Mouse (Mus musculus) retina, embryonic 14.5 days (tissue): Measurements from ENCODE around the gene Pxdc1.
A peak's percentile ranks its signal among the peaks of the same experiment; 100 is the strongest.

Experiments
- DNase-seq: peaks from one replicate; pipeline ENCODE4 v3.0.0-alpha.2; 2015; ENCODE audit warnings: low spot score

Pxdc1 gene

DNA sequence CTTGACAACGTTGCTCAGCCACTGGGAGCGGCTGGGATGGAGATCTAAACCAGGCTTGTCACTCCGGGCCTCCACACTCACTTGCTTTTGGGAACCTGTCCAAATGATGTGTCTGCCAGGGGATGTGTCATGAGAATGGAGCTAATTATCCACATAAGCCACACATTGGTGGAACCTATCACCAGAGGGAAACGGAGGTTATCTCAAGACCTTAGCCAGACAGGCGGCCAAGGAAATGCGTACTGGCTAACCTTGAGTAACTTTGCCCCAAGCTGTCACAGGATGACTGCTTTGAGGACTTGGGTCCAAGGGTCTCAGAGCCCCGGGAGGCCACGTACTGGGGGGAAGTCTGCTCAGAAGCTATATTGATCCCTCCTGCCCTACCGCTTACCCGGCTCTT, 2.3 kb downstream of the Pxdc1 start:
- DNase-seq = no peak

DNA sequence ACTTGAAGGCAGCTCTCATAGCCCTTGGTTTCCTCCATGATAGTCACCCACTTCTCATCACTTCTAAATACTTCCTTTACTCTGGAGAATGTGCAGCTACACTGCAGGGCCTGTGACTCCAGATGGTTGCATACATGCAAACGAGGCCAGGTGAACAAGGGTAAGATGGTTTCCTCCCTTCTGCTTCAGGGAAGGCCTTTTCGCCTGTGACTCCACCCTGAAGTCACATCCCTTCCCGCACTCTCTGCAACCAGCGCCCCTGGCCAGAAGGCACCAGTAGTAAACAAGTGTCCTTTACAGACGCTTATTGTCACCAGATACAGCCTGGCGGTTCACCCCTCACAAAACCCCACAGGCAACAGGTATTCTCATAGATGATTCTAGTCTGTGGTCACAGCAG, 2.9 kb downstream of the Pxdc1 start:
- DNase-seq = no peak

DNA sequence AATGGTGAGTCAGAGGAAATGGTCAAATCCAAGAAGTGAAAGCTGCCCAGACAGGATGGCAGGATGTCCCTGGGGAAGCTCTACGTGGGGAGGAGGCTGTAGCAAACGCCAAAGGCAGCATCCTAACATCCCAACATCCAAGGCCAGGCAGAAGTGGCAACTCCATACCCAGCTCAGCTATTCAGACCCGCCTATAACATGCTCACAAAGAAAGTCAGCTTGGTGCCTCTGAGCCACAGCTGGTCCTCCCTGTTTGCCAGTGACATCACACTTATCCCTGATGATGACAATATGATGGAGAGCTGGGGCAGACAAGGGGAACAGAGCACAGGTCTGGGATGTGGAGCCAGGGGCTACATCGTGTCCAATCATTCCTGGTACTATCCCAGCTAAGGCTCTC, 5.5 kb downstream of the Pxdc1 start:
- no peak for DNase-seq

DNA sequence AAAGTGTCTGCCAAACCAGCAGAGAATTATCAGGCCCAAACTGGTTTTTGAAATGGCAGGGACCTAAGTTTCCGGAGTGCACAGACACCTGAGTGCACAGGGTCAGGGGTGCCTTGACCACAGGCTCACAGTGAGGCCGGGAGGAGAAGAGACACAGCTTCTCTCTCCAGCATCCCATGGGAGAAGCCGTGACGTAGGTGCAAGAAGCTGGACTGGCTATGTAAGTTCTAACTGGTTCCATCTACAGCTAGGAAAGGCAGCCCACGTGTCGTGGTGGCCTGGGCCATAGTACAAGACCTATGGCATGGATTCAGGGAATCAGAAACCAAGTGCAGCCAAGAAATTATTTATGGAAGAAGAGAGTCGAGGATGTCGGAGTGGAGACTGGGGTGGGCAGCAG, 6.1 kb downstream of the Pxdc1 start:
- no peak for DNase-seq

DNA sequence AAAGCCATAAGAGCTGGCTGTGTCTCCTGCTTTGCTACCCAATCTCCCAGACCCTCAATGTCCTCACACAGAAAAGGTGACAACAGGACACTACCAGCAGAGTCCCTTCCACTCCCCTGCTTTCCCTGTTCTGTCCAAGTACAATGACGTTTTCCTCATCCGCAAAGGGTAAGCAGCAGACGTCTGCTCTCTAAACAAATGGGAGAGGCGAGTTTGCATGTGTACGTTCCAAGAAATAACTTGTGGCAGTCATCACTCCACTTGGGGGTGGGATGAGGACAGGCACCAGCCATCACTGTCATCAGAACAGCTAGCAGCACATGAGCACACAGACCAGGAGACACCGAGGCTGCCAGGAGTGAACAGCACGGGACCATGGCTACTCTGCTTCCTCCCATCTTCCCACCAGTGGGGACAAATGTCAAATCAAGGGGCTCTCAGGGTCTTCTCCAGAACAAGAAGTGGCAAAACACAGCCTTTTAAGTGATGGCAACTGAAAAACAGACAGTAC, 7.0 kb downstream of the Pxdc1 start:
- DNase-seq = no peak

DNA sequence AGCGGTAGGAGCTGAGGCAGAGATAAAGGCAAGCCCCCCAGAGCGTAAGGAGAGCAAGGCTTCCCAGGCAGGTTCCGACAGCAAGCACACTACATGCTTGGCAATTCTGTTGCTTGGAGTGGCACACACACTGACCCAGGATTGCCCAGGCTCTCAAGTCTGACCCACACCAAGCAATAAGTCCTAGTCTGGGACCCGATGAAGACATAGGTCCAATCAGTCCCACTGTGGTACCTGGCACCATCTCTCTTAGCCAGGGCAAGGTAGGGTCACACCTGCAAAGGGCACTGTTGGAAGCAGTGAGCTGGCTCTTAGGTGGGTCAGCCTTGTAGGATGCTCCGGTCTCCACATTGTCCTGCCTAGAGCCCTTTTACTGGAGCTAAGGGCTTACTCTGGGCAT, 7.8 kb downstream of the Pxdc1 start:
- no peak for DNase-seq

DNA sequence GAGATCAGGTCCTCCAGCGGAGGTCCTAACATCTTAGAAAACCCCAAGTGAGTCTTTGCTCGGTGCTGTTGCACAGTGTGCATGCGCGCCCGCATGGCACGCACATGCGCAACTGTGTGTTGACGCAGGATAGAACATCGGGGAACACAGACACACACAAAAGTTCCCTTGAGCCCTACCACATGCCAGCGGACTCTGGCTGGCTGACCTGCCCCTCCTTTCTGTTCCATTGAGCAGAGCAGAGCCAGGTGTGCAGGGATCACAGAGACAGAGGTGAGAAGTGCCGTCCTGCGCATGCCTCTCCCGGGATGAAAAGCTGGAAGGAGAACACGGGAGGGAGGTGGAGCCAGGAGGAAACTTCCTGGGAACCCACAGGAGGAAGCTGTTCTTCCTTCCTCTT, 8.9 kb downstream of the Pxdc1 start:
- no peak for DNase-seq

DNA sequence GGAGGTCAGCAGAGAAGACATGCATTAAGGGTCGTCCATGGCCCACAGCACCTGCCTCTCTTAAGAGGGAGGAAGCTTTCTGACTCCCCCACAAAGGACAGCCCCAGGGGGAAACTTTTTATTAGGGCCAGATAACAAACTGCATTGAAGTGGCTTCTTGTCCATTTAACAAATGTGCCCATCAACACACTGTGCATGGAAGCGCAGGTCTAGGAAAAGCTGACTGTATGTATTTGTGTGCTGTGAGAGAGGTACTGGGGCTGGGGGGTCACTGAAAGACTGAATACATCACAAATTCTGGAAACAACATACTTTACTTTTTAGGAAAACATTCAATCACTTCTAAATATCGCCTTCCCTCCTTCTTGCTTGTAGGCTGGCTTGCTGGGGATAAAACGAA, 9.4 kb downstream of the Pxdc1 start:
- no peak for DNase-seq

DNA sequence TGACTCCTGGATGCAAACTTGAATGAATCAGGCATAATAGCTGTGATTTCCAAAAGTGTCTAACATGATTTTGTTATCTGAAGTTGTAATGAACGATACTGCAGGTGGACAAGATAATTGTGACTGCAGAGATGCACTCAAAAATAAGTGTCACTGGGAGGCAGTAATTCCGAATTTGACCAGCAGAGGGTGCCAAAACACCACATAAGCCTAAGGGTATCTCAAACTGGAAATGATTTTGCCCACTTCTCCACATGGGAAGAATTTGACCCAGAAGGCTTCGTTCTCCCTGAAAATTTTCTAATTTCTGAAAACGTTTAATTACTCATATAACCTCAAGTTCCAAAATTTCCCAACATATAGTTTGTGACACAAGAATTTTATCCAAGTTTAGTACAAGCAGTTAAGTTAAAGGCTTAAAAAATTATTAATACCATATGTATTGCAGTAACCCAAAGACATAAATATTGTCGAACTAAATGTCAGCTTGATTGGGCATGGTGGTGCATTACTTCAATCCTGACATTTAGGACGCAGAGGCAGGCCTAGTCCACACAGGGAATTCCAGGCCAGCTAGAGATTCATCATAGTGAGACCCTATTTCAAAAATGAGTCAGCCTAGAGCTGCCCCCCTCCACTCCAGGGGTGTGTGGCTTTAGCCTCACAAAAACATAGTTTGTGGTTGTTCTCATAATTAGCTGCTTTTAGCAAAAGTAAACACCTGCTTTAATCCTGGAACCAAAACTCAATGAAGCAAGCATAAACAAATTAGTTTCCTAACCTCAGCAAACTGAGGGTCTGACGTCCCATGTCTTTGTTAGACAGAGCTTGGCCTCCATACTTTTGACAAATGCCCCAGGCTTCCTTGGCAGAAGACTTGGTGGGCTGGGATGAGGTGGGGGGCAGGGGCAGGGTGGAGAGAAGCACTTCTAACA, 10.1 kb downstream of the Pxdc1 start:
- peak; percentile 90 for DNase-seq

DNA sequence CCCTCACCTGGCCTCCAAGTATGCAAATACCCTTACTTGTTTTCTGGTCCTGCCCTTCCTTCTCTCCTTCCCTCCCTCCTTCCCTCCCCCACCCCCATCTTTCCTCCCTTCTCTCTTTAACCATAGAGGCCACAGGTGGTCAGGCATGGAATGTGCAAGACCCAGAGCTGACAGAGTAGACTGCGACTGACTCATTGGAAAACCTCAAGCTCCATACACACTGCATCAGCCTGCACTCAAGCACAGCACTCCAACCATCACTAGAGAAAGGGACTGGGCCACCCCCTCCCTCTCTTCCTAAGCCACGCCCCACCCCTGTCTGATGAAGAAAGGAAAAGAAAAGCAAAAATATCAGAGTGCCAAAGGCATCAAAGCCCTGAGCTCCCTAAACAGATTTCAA, 12.2 kb downstream of the Pxdc1 start:
- no peak for DNase-seq

DNA sequence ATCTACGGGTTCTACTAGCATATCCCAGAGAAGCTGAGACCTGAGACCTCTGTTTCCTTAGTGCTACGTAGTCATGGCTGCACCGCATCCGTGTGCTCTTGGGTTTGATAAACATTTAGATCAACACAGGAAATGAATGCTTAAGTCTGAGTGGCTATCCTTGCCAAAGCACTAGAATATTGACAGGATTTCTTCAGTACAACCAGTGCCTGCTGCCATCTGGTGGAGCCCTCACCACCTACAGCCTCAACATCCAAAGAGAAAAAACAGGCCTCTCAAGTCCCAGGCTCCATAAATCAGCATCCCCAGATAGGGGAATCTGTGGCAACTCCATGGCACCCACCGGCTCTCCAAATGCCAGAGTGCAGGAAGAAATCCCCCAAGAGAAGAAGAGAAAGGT, 17.3 kb downstream of the Pxdc1 start:
- DNase-seq = peak; percentile 84

DNA sequence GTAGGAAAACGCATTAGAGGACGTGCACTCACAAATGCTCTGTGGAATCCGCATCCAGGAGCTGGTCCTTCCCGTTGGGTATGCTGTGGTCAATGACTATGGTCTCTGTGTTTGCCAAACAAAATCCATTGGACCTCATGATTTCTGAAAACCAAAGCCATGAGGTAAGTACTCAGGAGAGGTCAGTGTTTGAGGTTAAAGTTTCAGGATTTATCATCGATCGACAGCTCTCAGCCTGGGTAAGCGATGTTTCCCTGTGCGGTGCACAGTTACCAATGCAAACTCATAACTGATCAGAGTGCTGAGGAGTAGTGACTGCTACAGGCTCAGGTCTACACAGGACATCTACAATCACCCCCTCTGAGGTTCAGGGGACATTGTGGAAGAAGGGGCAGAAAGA, 23.0 kb downstream of the Pxdc1 start:
- no peak for DNase-seq

DNA sequence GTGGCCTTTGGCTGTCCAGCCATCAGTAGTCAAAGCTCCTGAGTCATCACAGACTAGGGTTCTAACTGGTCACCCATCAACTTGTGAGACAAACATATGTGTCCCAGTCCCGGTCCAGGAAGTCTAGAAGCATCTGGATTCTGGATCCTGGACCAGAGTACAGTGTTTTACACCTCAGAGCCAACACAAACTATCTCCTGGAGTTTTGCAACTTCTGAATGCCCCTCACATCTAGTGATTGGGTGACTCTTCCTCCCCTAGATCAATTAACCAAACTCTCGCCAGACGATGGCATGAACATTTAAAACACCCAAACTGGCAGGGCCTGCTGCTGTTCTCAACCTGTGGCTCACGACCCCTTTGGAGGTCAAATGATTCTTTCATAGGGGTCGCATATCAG, 23.5 kb downstream of the Pxdc1 start:
- no peak for DNase-seq

DNA sequence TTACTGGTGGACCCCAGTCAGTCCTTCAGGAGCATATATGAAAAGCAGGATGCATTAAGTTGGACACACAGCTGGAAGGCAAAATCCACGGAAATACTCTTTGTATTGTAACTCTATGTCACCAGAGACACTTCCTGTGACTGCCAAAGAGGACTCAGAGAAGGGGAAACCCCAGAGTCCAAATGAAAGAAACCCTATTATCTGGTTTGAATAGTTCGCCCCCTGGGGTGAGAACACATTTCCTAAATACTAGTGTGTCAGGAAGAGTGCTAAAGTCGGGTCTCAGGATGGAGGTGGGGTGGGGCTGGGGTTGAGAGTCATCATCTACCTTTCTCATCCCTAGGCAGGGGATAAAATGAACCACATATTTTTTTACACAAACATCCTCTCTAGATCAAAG, 25.8 kb downstream of the Pxdc1 start:
- no peak for DNase-seq

DNA sequence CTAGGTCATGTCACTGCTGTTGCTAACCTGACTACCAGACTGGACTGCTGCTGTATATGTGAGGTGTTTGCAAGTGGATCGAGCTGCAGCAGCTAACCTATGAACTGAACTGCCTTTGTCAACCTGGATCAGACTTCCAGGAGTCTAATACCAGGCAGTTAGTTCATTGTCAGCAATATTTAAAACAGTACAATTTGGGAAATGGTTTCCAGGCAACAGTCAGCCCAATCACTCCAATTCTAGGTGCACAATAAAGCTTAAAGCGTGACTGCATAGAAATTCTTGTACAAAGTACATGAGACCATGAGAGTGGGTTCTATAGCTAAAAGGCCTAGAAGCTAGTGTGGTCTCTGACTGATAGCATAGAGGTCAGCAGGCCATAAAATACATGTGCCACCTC, 28.9 kb downstream of the Pxdc1 start:
- DNase-seq = no peak

DNA sequence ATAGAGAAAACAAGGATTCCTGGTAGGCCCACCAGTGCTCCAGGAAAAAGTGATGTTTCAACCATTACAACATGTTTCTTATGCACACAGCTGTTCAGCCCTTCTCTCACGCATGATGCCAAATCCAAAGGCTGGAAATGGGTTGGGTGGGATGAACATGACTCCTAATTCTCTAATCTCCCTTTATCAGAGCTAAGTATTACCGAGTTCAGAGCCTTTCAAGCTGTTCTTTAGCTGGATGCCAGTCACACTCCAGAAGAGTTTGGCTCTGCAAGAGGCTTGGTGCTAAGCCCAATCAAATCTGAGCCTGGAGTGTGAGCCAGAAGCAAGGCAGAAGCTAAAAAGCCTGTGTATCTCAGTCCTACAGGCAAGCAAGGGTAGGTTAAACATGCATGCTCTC, 40.9 kb downstream of the Pxdc1 start:
- DNase-seq = no peak

DNA sequence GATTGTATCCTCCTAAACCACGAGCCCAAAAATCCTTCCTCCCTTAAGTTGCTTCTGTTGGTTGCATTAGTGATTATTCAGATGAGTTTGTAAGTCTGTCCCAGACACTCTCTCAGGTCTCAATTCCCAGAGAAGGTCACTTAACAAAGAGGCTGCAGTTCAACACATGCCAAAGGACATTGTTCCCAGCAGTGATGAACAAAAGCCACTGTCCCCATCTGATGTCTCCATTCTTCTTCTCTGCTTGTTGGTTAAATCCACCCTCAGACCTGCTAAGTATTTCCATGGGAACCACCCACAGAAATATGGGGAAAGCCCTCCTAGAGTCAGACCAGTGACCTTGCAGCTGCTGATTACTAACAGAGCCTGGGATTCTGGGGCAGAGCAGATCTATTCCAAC, 43.6 kb downstream of the Pxdc1 start:
- no peak for DNase-seq

DNA sequence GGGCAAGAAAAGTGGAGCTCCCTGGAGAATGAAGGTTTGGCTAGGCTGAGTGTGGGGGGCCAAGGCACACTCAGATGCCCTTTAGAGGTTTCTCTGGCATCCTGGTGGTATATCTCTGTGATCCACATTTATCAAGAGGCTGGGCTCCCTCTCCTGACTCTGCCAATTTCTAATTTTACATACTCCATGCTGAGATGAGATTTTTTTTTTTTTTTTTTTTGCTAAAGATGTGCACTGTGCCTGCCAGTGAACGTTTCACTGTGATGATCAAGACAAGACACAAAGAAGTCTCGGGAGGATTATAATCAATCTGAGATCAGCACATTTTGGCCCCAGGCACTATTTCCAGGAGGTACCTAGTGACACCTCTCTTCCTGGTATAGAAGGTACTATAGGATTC, 46.2 kb downstream of the Pxdc1 start:
- DNase-seq = no peak

DNA sequence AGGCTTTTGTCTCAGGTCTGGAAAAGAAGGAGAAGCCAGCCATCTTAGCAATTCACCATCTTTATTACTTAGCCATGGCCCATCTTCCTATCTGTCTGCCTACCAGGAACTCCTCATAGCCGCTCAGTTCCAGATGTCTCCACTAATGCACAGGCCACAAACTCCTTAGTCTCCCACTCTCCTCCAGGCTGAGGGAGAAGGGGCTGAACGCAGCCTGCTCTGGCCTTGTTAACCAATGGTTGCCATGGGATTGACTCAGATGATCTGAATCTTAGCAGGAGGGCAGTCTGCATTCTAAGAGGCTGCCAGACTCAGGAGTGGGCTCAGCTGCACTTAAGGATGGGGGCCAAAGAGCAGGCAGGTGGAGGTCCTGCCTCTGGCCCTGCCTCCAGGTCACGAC, 47.4 kb downstream of the Pxdc1 start:
- peak; percentile 9 for DNase-seq

DNA sequence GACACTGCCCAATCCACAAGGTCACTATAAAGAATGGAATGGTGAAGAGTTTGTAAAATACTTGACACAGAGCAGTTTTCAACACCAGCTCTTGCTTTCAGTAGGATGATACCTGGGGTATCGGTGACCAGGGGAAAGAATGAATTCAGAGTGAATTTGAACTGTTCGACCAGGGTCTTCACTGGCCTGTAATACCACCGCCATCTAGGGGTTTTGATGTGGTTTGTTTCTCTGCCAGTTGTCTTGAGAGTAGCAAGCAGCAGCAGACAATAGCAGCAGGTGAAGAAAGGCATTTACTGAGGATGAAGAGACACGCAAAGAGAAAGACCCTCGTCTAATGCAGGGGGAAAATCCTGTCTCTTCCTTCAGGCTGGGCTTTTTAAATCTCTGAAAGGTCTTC, 48.1 kb downstream of the Pxdc1 start:
- DNase-seq = peak; percentile 13

DNA sequence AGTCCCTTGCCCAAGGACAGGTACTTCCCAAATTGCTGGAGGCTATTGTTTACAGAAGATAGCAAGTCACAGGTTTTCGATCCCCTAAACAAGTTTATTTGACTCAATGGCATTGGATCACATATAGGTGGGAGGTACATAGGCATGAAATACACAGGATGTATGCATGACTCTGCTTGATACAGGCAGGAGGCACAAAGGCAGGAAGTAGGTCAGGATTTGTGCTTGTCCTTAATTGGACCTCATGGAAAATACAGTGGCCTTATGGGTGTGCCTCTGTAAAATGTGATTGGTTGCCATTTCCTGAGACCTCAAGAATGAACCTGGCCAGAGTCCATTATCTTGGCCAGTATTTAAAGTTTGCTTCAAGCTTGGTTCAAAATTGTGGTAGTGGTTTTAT, 48.9 kb downstream of the Pxdc1 start:
- DNase-seq = peak; percentile 4

DNA sequence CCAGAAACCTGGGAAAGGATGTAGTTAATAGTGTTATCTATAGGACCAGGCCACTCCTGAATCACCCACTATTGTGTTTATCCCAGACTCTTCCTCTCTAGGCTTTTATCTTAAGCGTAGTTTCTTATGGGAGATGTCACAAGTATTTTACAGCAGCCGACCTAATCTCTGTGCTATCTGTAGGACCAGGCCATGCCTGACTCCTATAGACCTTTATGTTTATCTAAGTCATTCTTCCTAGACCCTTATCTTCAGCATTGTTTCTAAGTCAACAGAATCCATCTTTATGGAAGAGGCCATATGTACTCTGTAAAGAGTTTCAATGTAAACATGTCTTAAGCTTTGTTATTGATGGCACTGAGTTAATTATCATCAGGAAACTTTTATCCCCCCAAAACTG, 50.5 kb downstream of the Pxdc1 start:
- DNase-seq = no peak

DNA sequence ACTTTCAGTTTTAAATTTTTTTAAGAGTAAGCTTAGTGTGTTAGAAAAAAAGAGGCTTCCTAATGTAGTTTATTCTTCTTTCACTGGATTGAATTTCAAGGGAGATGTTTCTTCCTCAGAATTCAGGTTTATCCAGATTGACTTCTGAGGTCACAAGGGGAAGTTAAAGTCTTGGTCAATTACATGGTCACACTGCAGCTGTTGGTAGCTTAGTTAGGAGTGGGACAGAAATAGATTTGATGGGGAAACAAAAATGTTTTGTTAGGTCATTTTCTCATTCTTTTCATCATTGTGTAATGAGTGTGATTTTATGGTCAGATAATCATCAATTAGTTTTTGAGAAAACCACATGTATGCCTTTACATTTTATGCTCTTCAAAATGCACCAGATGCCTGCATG, 56.5 kb downstream of the Pxdc1 start:
- no peak for DNase-seq
